Mouse (Mus musculus) Patski (cell line): ENCODE results near the gene Gm45717. TPM values are rescaled to one million over a fixed set of nuclear protein-coding genes. Genes with fewer than 3 reads are reported as not detected.

Experiments used
- ATAC-seq: fragments of 100-300 bp; one replicate; pipeline ENCODE4 v1.8.0; 2021
- CTCF ChIA-PET: fragments of 350-600 bp; sonication (Branson Sonifier 250); formaldehyde crosslinking; loops from one replicate; lab custom pipeline; 2022; ENCODE audit warnings: inconsistent platforms; lab: Charles Lee
- POLR2A ChIA-PET: fragments of 350-600 bp; sonication (Branson Sonifier 250); formaldehyde crosslinking; loops from one replicate; lab custom pipeline; 2022; ENCODE audit warnings: antibody characterized with exemption, inconsistent platforms; lab: Charles Lee
- DNase-seq: peaks from one replicate; pipeline ENCODE4 v3.0.0-alpha.2; 2011; ENCODE audit warnings: low read depth, low spot score
- H3K27me3 ChIP-seq: fragments of 371-371 bp; one replicate; pipeline ENCODE4 v1.5.1; 2021
- CTCF ChIP-seq: fragments of 100-300 bp; IDR thresholded peaks from one replicate; pipeline ENCODE4 v1.5.1; 2021
- in situ Hi-C: fragments of 300-500 bp; cut with MboI; formaldehyde crosslinking; loops from 3 replicates; pipeline ENCODE4 v1.11.1; 2018; ENCODE audit warnings: low pct_unique_long_range_greater_than_20kb, mixed read lengths
- polyA plus RNA-seq: library from polyadenylated mRNA; unstranded; gene quantifications from one replicate; pipeline ENCODE4 v1.2.3, GENCODE M21; 2021

The Gm45717 gene
- polyA plus RNA-seq, 1 experiment from 2014 or later, result 0.50 TPM

GRCm38 (mm10) chr7:140953800-140954732, 1.7 kb downstream of the Gm45717 start:
- POLR2A ChIA-PET, result interaction anchor here (1.1 kb wide), 1 partner anchor 11 kb away, joined by 3 read pairs; no protein-coding TSS in a partner anchor
- TF ChIP-seq CTCF, result no peak
- DNase-seq (no peak), ATAC-seq (no peak)
- in situ Hi-C loops, result no loop called here
- no peaks in the 10 kb centered on the region for H3K27me3 ChIP-seq
- CTCF ChIA-PET, result interaction anchor here (1.3 to 2.0 kb wide), 2 partner anchors 12 to 46 kb away, joined by 3 to 5 read pairs; no protein-coding TSS in a partner anchor

- H3K27me3 ChIP-seq, result no peaks in the 10 kb centered on the region
- ChIA-PET CTCF (no interaction called here), POLR2A (no interaction called here)
- ATAC-seq (no peak), DNase-seq (no peak)
- TF ChIP-seq CTCF, result no peak
- in situ Hi-C loops, result no loop called here
Observed at GRCm38 (mm10) chr7:140953133-140953532, 2.6 kb downstream of the Gm45717 start.

- TF ChIP-seq CTCF, result no peak
- DNase-seq, result no peak
- ATAC-seq, result no peak
- H3K27me3 ChIP-seq, result no peaks in the 10 kb centered on the region
- ChIA-PET POLR2A (no interaction called here), CTCF (interaction anchor here (0.9 kb wide), 1 partner anchor 10 kb away, joined by 3 read pairs; no protein-coding TSS in a partner anchor)
- in situ Hi-C loops, result no loop called here
Observed at GRCm38 (mm10) chr7:140952441-140952840, 3.3 kb downstream of the Gm45717 start.

- TF ChIP-seq CTCF, result no peak
- ChIA-PET CTCF (interaction anchor here (0.9 kb wide), 1 partner anchor 9 kb away, joined by 3 read pairs; no protein-coding TSS in a partner anchor), POLR2A (interaction anchor here (0.6 kb wide), 1 partner anchor 376 kb away, joined by 3 read pairs; the partner anchor contains the start of genes Deaf1 and Tmem80)
- ATAC-seq (no peak), DNase-seq (no peak)
- in situ Hi-C loops, result no loop called here
- no peaks in the 10 kb centered on the region for H3K27me3 ChIP-seq
Observed at GRCm38 (mm10) chr7:140951765-140952164, 4.0 kb downstream of the Gm45717 start.

- H3K27me3 ChIP-seq, result no peaks in the 10 kb centered on the region
- in situ Hi-C loops, result no loop called here
- ChIA-PET POLR2A (interaction anchor here (0.6 kb wide), 1 partner anchor 376 kb away, joined by 3 read pairs; the partner anchor contains the start of genes Deaf1 and Tmem80), CTCF (interaction anchor here (1.3 kb wide), 1 partner anchor 8 kb away, joined by 4 read pairs; no protein-coding TSS in a partner anchor)
- ATAC-seq (no peak), DNase-seq (no peak)
- no peak for TF ChIP-seq CTCF
Observed at GRCm38 (mm10) chr7:140951051-140951450, 4.7 kb downstream of the Gm45717 start.

DNA sequence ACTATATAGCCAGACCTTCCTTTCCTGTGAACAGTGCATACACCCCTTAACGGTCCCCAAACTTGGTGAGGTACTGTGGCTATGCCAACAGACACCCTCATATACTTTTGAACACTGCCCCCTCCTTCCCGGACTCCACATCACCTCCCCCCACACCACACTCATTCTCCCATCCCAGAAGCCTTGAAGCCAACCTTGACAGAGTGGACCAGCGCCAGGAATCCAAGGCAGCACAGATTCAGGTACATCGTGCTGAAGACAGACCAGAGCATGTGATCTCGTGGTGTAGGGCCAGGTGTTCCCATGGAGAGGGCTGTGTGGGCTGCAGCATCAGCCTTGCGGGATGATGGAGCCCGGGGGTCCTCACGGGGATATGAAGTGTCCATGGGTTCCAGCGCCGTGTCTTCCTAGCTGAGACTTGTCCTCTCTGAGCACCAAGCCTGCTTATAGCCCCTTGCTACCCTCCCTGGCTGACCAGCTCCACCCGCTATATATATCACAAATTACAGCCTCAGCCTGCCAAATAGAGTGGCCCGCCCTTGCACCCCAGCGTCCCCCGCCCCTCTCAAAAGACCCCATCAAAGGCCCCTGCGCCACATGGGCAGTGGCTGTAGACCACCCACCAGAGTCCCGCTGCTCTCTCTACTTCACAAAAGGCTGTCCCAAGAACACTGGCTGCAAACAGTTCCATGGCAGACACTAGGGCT, 5.8 kb downstream of the Gm45717 start, which contains the start of gene Ifitm5:
Ifitm5 (minus strand) TSS at position 468 of the 707 bp plus-strand sequence.
- POLR2A ChIA-PET, result no interaction called here
- no peaks in the 10 kb centered on the region for H3K27me3 ChIP-seq
- DNase-seq, result no peak
- CTCF ChIA-PET, result interaction anchor here (1.3 kb wide), 1 partner anchor 9 kb away, joined by 4 read pairs; no protein-coding TSS in a partner anchor
- in situ Hi-C loops, result no loop called here
- TF ChIP-seq CTCF, result no peak
- no peak for ATAC-seq

GRCm38 (mm10) chr7:140949255-140949654, 6.5 kb downstream of the Gm45717 start:
- ATAC-seq, result no peak
- ChIA-PET POLR2A (no interaction called here), CTCF (no interaction called here)
- no peaks in the 10 kb centered on the region for H3K27me3 ChIP-seq
- TF ChIP-seq CTCF, result no peak
- DNase-seq, result no peak
- in situ Hi-C loops, result no loop called here

DNA sequence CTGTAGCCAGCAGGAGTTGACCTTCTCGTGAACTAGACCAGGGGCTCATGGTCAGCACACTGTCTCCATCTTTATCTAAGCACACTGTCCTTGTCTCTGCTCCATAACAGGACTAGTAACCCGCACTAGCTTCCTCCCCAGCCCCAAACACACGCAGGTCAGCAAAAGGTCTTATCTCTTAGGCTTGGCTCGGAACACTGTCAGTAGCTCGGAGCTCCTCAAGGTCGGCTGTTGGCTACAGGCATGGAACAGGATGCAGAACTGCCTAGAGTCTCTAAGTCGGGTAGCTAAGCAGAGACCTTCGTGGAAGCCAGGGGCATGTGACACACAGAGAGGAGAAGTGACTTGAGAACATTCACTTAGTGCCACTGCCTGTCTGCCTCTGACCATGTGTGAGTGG, 7.6 kb downstream of the Gm45717 start:
- ATAC-seq (no peak), DNase-seq (no peak)
- in situ Hi-C loops, result no loop called here
- POLR2A ChIA-PET, result no interaction called here
- H3K27me3 ChIP-seq, result no peaks in the 10 kb centered on the region
- no peak for TF ChIP-seq CTCF
- CTCF ChIA-PET, result interaction anchor here (0.9 kb wide), 1 partner anchor 11 kb away, joined by 4 read pairs; no protein-coding TSS in a partner anchor

GRCm38 (mm10) chr7:140946980-140947379, 8.8 kb downstream of the Gm45717 start:
- TF ChIP-seq CTCF, result no peak
- ChIA-PET POLR2A (interaction anchor here (0.6 kb wide), 1 partner anchor 123 kb away, joined by 7 read pairs; no protein-coding TSS in a partner anchor), CTCF (no interaction called here)
- no peaks in the 10 kb centered on the region for H3K27me3 ChIP-seq
- no peak for DNase-seq
- ATAC-seq, result no peak
- in situ Hi-C loops, result no loop called here

- no peak for TF ChIP-seq CTCF
- ChIA-PET CTCF (no interaction called here), POLR2A (no interaction called here)
- ATAC-seq, result no peak
- H3K27me3 ChIP-seq, result no peaks in the 10 kb centered on the region
- no peak for DNase-seq
- in situ Hi-C loops, result no loop called here
Observed at GRCm38 (mm10) chr7:140946311-140946710, 9.4 kb downstream of the Gm45717 start.
